Mouse (Mus musculus) cerebellum, adult 2 months (tissue): ENCODE data around the gene Oaz2.

Experiments used
- CTCF ChIP-seq: fragments of 200-500 bp; IDR thresholded peaks from 2 replicates; pipeline ENCODE4 v1.5.1; 2011; ENCODE audit warnings: low read depth, mild to moderate bottlenecking, control low read depth, low read length, moderate library complexity, borderline replicate concordance; ENCODE audit not compliant: insufficient read depth
- POLR2A ChIP-seq: fragments of 200-500 bp; IDR thresholded peaks from 2 replicates; pipeline ENCODE4 v1.6.1; 2011; ENCODE audit warnings: low read length, control low read depth, borderline replicate concordance; ENCODE audit not compliant: insufficient read depth

DNA sequence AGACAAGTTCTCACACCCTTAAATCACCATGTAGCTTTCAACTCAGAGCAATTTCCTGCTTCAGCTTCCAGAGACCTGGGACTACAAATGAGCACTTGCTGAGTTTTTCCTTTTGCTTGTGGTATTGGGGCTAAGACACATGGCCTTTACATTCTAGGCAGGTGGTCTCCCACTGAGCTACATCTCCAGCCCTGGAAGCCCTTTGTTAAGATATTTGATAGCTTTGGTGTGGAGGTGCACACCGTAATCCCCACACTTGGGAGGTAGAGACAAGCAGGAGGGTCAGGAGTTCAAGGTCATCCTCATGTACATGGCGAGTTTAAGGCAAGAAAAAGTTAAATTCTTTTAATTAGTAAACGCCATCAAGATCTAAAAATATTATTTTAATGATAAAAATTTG, 14.4 kb downstream of the Oaz2 start:
- TF ChIP-seq CTCF: no peak
- no peak for TF ChIP-seq POLR2A
